Mouse (Mus musculus) gastrocnemius, postnatal 25 days (tissue): ENCODE data around the gene Axdnd1. TPM values are rescaled to one million over a fixed set of nuclear protein-coding genes. Genes with fewer than 3 reads are reported as not detected.
"Not testable (repeated sequence)": the region's sequence is repeated elsewhere in the genome, so short reads cannot be mapped to it uniquely, and the experiment has no call there.

Source experiments
- DNase-seq: peaks from one replicate; pipeline ENCODE4 v3.0.0; 2022
- total RNA-seq, 2 experiments: library from RNA; stranded (reverse); gene quantifications; 1 replicate in 1 of 2; 2 replicates in 1 of 2; pipeline ENCODE4 v1.2.3; 2021

Gene Axdnd1
- total RNA-seq, 2 experiments from 2014 or later, result not detected

GRCm38 (mm10) chr1:156323126-156323525, 97.8 kb downstream of the Axdnd1 start:
- DNase-seq, result no peak

GRCm38 (mm10) chr1:156310630-156311029, 110.3 kb downstream of the Axdnd1 start, which contains the start of gene Nphs2:
TSS of gene Nphs2 (plus strand) at chr1:156310727.
- no peak for DNase-seq

- DNase-seq, result no peak
These were observed 112.4 kb downstream of the Axdnd1 start for GRCm38 (mm10) chr1:156308595-156308994.

GRCm38 (mm10) chr1:156302911-156303749, 117.8 kb downstream of the Axdnd1 start, which contains the start of gene Tdrd5:
TSS of gene Tdrd5 (minus strand) at chr1:156303664.
- no peak for DNase-seq

- DNase-seq, result no peak
These were observed 130.9 kb downstream of the Axdnd1 start for GRCm38 (mm10) chr1:156290016-156290415.

- DNase-seq, result not testable (repeated sequence)
These were observed 131.8 kb downstream of the Axdnd1 start for GRCm38 (mm10) chr1:156289222-156289587.

- DNase-seq, result no peak
These were observed 132.3 kb downstream of the Axdnd1 start for GRCm38 (mm10) chr1:156288556-156289221.

- no peak for DNase-seq
These were observed 135.4 kb downstream of the Axdnd1 start for GRCm38 (mm10) chr1:156285541-156285896.

- DNase-seq, result no peak
These were observed 136.0 kb downstream of the Axdnd1 start for GRCm38 (mm10) chr1:156284851-156285540.

- DNase-seq, result no peak
These were observed 136.8 kb downstream of the Axdnd1 start for GRCm38 (mm10) chr1:156284207-156284606.

- no peak for DNase-seq
These were observed 140.8 kb downstream of the Axdnd1 start for GRCm38 (mm10) chr1:156280131-156280530.

GRCm38 (mm10) chr1:156273647-156274046, 147.3 kb downstream of the Axdnd1 start:
- no peak for DNase-seq

Other genes starting within 250 kb of the Axdnd1 start
- not detected for gene Fam163a, start 216.1 kb downstream of the Axdnd1 start, total RNA-seq
- gene Tdrd5, start 117.5 kb downstream of the Axdnd1 start, total RNA-seq, result not detected
- not detected for gene Nphs2, start 110.4 kb downstream of the Axdnd1 start, total RNA-seq
- gene Gm2000, start 55.1 kb downstream of the Axdnd1 start, total RNA-seq, result 100 to 1,000 TPM; 338 to 346 TPM
- 1 to 10 TPM; 6.5 TPM for gene Soat1, start 53.2 kb upstream of the Axdnd1 start, total RNA-seq
- gene Gm10031, start 102.9 kb upstream of the Axdnd1 start, total RNA-seq, result 10 to 100 TPM; 37.0 to 40.9 TPM
- 10 to 100 TPM; 15.6 to 17.3 TPM for gene Abl2, start 137.6 kb upstream of the Axdnd1 start, total RNA-seq